Mouse (Mus musculus) heart, postnatal 0 days (tissue): ENCODE data around the gene Ice2. TPM values are rescaled to one million over a fixed set of nuclear protein-coding genes. Genes with fewer than 3 reads are reported as not detected.

Experiments
- ATAC-seq: fragments of 200-750 bp; cut with Nextera tagmentation; 2 replicates; pipeline ENCODE4 v1.8.0; 2017; ENCODE audit warnings: low read depth, moderate number of reproducible peaks, moderate library complexity; ENCODE audit not compliant: insufficient read depth
- DNase-seq: peaks from one replicate; pipeline ENCODE4 v3.0.0-alpha.2; 2016; ENCODE audit warnings: low spot score
- H3K27ac ChIP-seq: fragments of 300-500 bp; sonication (generic); 2 replicates; pipeline ENCODE4 v1.5.1; 2014; ENCODE audit warnings: low read depth, mild to moderate bottlenecking
- H3K27me3 ChIP-seq: fragments of 300-500 bp; sonication (generic); 2 replicates; pipeline ENCODE4 v1.6.1; 2014; ENCODE audit warnings: low read length, mixed read lengths; ENCODE audit not compliant: control insufficient read depth, insufficient read depth
- H3K36me3 ChIP-seq: fragments of 300-500 bp; sonication (generic); replicated peaks from 2 replicates; pipeline ENCODE4 v1.6.1; 2014; ENCODE audit warnings: low read length, mixed read lengths; ENCODE audit not compliant: control insufficient read depth, insufficient read depth
- H3K4me1 ChIP-seq: fragments of 300-500 bp; sonication (generic); 2 replicates; pipeline ENCODE4 v1.6.1; 2014; ENCODE audit warnings: antibody characterized with exemption; ENCODE audit not compliant: control insufficient read depth, insufficient read depth
- H3K4me2 ChIP-seq: fragments of 300-500 bp; sonication (generic); 2 replicates; pipeline ENCODE4 v1.6.1; 2014; ENCODE audit warnings: low read depth, mild to moderate bottlenecking, low read length, moderate library complexity
- H3K4me3 ChIP-seq: fragments of 300-500 bp; sonication (generic); 2 replicates; pipeline ENCODE4 v1.5.1; 2014; ENCODE audit warnings: low read depth, low read length
- H3K9ac ChIP-seq: fragments of 300-500 bp; sonication (generic); replicated peaks from 2 replicates; pipeline ENCODE4 v1.6.1; 2014; ENCODE audit warnings: low read depth, low read length, mixed read lengths
- H3K9me3 ChIP-seq: fragments of 300-500 bp; sonication (generic); replicated peaks from 2 replicates; pipeline ENCODE4 v1.6.1; 2016; ENCODE audit warnings: low read length; ENCODE audit not compliant: control insufficient read depth
- CTCF ChIP-seq: IDR thresholded peaks from 2 replicates; pipeline ENCODE4 v1.5.1; 2016; ENCODE audit warnings: antibody characterized with exemption, control low read depth, low read depth
- EP300 ChIP-seq: IDR thresholded peaks from 2 replicates; pipeline ENCODE4 v1.6.1; 2016; ENCODE audit warnings: antibody characterized with exemption, low read depth
- WGBS: fragments of 180-500 bp; shearing (Covaris S2); extraction: QIAGEN DNeasy Blood & Tissue Kit; methylation state at CpG from one replicate; pipeline ENCODE4 v1.1.7; 2014; 5-methylcytosine and 5-hydroxymethylcytosine counted together
- polyA plus RNA-seq: library from polyadenylated mRNA; unstranded; fragments of >200 nt; fragmentation: Nextera tagmentation; extraction: Ambion mirVana; gene quantifications from 2 replicates; pipeline ENCODE4 v1.2.1, GENCODE M21; 2015
- total RNA-seq: library from RNA; depleted of rRNA; stranded (reverse); fragments of >200 nt; gene quantifications from 2 replicates; pipeline ENCODE4 v1.2.3, GENCODE M21; 2014; ENCODE audit warnings: low replicate concordance

Gene Ice2
- total and polyA plus RNA-seq, 2 experiments from 2014 or later, result 5.9 to 6.4 TPM

GRCm38 (mm10) chr9:69451886-69452810 lies 54.4 kb downstream of the Ice2 start:
- Histone ChIP-seq H3K4me2 (no peak overlapping the region), H3K36me3 (no peaks in the 10 kb centered on the region; the same call in 1 of the 2 replicates), H3K9me3 (no peaks in the 10 kb centered on the region), H3K27me3 (no peaks in the 10 kb centered on the region), H3K27ac (no peak overlapping the region), H3K4me3 (no peak overlapping the region), H3K4me1 (peaks cover 26% of the 10 kb centered on the region), H3K9ac (no peak overlapping the region)
- TF ChIP-seq CTCF (no peak), EP300 (no peak)
- WGBS, result 89% methylated on average over 10 of the region's 10 CpGs
- ATAC-seq (no peak), DNase-seq (no peak)

- Histone ChIP-seq H3K27ac (peak within 1 kb of the TSS; percentile 95), H3K36me3 (no peaks in the 10 kb centered on the region; the same call in 1 of the 2 replicates), H3K4me2 (peak within 1 kb of the TSS; percentile 76), H3K4me3 (peak within 1 kb of the TSS; percentile 94), H3K9me3 (no peaks in the 10 kb centered on the region), H3K27me3 (no peaks in the 10 kb centered on the region), H3K4me1 (peaks cover 37% of the 10 kb centered on the region), H3K9ac (peak within 1 kb of the TSS; percentile 89)
- TF ChIP-seq CTCF, result no peak
- TF ChIP-seq EP300, result 0 out of 2 replicates have a peak, but pooled peaks have one; percentile 41
- ATAC-seq (peak; percentile 88), DNase-seq (peak; percentile 89)
- WGBS, result 8% methylated on average over 37 of the region's 37 CpGs
These were observed 55.6 kb downstream of the Ice2 start, which contains the start of gene Anxa2 for GRCm38 (mm10) chr9:69453066-69453900. Gene Anxa2 (plus strand): TSS chr9:69453620.

DNA sequence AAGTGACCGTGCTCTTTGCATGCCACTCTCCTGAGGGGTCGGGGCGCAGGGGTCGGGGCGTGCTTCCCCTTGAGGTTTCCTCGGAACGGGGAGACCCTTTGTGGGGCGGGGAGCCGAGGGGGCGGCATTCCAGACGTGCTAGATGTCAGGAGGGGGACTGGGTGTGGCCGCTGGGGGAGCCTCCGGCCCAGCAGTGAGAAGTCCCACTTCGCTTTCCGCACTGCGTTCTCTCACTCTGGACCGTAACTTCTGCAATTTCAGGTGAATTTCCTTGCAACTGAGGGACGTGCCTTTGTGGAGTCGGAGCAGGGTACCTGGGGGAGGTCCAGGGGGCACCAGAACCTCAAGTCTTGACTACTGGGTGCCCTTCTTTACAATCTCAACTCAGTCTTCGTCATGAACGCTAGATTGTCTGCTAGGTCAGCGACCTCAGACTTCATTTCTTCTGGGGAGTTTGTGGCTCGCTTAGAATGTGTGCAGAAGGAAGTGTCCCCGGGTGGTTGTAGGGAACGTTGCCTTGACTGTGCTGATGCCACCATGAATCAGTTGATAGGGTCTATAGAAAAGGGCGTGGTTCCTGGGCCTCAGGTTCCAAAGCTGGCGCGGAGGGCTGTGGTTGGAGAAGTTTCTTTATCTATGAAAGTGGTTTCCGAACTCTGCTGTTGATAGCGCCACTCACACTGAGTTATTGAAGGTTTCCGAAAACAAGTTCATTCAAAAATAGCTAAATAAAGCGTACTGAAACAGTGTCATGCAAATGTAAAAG lies 56.4 kb downstream of the Ice2 start:
- Histone ChIP-seq H3K27me3 (no peaks in the 10 kb centered on the region), H3K4me2 (peak overlapping the region; percentile 76), H3K36me3 (no peaks in the 10 kb centered on the region; the same call in 1 of the 2 replicates), H3K4me3 (peak overlapping the region; percentile 94), H3K4me1 (peaks cover 44% of the 10 kb centered on the region), H3K27ac (peak overlapping the region; percentile 95), H3K9ac (peak overlapping the region; percentile 89), H3K9me3 (no peaks in the 10 kb centered on the region)
- TF ChIP-seq EP300, result no peak
- TF ChIP-seq CTCF, result no peak; the same call in 1 of the 2 replicates
- DNase-seq, result no peak
- ATAC-seq, result peak; percentile 56
- WGBS, result 2% methylated on average over 32 of the region's 32 CpGs

DNA sequence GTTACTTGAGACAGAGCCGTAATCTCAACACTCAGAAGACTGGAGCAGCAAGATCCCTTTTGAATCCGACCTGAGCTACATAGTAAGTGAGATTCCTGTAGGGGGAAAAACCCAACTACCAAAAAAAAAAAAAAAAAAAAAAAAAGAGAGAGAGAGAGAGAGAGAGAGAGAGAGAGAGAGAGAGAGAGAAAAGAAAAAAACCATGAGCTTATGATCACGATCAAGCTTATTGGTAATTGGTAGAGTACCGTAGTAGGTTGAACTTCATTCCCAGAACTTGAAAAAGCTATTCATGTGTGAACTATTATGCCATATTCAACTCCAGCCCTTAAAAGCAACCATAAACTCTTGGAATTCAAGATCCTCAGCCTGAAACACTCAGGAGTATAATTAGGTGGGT lies 57.0 kb downstream of the Ice2 start:
- no peaks in the 10 kb centered on the region; the same call in 1 of the 2 replicates for H3K36me3 ChIP-seq
- peak overlapping the region; percentile 94 for H3K4me3 ChIP-seq
- 24% methylated on average over 4 of the region's 4 CpGs for WGBS

More for the DNA sequence above, 57.0 kb downstream of the Ice2 start:
- TF ChIP-seq EP300 (no peak), CTCF (no peak)
- Histone ChIP-seq H3K9ac (peak overlapping the region; percentile 89), H3K9me3 (no peaks in the 10 kb centered on the region), H3K4me1 (peaks cover 50% of the 10 kb centered on the region), H3K27me3 (no peaks in the 10 kb centered on the region), H3K4me2 (peak overlapping the region; percentile 76), H3K27ac (peak overlapping the region; percentile 95)
- DNase-seq, result no peak
- no peak for ATAC-seq
